Mouse (Mus musculus): Measurements from ENCODE around the gene Ift46. TPM values are rescaled to one million over a fixed set of nuclear protein-coding genes. Genes with fewer than 3 reads are reported as not detected.
"Not testable (repeated sequence)": the region's sequence is repeated elsewhere in the genome, so short reads cannot be mapped to it uniquely, and the experiment has no call there.

Gene Ift46
- polyA plus RNA-seq, 1 experiment from 2014 or later, result 141 TPM

DNA sequence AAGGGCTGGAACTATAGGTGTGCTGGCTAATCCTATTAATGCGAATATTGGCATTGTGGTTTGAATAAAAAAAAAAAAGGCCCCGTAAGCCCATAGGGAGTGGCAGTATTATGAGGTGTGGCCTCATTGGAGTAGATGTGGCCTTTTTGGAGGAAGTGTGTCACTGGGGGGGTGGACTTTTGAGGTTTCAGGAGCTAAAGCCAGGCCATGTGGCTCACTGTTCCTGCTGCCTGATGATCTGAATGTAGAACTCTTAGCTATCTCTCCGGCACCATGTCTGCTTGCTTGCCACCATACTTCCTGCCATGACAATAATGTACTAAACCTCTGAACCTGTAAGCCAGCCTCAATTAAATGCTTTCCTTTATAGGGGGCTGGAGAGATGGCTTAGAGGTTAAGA is 20.4 kb upstream of the Ift46 start:
- WGBS, result 97% methylated on average over 3 of the region's 3 CpGs
- no peaks in the 10 kb centered on the region for H3K4me1 ChIP-seq (replicated peaks; ENCODE audit: control insufficient read depth, insufficient read depth, low read length)
- no peak overlapping the region for H3K4me2 ChIP-seq (replicated peaks)
- peaks cover 98% of the 10 kb centered on the region for H3K36me3 ChIP-seq (replicated peaks; ENCODE audit: control insufficient read depth, insufficient read depth)
- no peak for ATAC-seq (ENCODE audit: low FRiP score)
- H3K4me3 ChIP-seq (replicated peaks; ENCODE audit: low read length), result no peak overlapping the region
- H3K27ac ChIP-seq, result no peak overlapping the region
- DNase-seq (ENCODE audit: low spot score), result no peak
- no peaks in the 10 kb centered on the region for H3K27me3 ChIP-seq (ENCODE audit: control insufficient read depth, insufficient read depth, low read length)
- H3K9me3 ChIP-seq (ENCODE audit: control insufficient read depth, low read length), result no peaks in the 10 kb centered on the region
- no peak overlapping the region for H3K9ac ChIP-seq

GRCm38 (mm10) chr9:44748473-44748872 is 19.2 kb upstream of the Ift46 start:
- Histone ChIP-seq H3K27me3 (ENCODE audit: control insufficient read depth, insufficient read depth, low read length) (no peaks in the 10 kb centered on the region), H3K27ac (no peak overlapping the region), H3K4me1 (replicated peaks; ENCODE audit: control insufficient read depth, insufficient read depth, low read length) (no peaks in the 10 kb centered on the region), H3K9me3 (ENCODE audit: control insufficient read depth, low read length) (no peaks in the 10 kb centered on the region), H3K36me3 (replicated peaks; ENCODE audit: control insufficient read depth, insufficient read depth) (peaks cover 98% of the 10 kb centered on the region), H3K4me2 (replicated peaks) (no peak overlapping the region), H3K4me3 (replicated peaks; ENCODE audit: low read length) (no peak overlapping the region), H3K9ac (no peak overlapping the region)
- no peak for DNase-seq (ENCODE audit: low spot score)
- ATAC-seq (ENCODE audit: low FRiP score), result no peak
- WGBS, result 96% methylated on average over 7 of the region's 7 CpGs

GRCm38 (mm10) chr9:44760873-44761272 is 6.8 kb upstream of the Ift46 start:
- 75% methylated on average over 2 of the region's 2 CpGs for WGBS
- Histone ChIP-seq H3K4me1 (replicated peaks; ENCODE audit: control insufficient read depth, insufficient read depth, low read length) (peaks cover 9% of the 10 kb centered on the region), H3K36me3 (replicated peaks; ENCODE audit: control insufficient read depth, insufficient read depth) (peaks cover 44% of the 10 kb centered on the region), H3K9me3 (ENCODE audit: control insufficient read depth, low read length) (no peaks in the 10 kb centered on the region), H3K9ac (no peak overlapping the region), H3K4me3 (replicated peaks; ENCODE audit: low read length) (no peak overlapping the region), H3K4me2 (replicated peaks) (no peak overlapping the region), H3K27me3 (ENCODE audit: control insufficient read depth, insufficient read depth, low read length) (no peaks in the 10 kb centered on the region), H3K27ac (no peak overlapping the region)
- DNase-seq (ENCODE audit: low spot score) (no peak), ATAC-seq (ENCODE audit: low FRiP score) (no peak)

DNA sequence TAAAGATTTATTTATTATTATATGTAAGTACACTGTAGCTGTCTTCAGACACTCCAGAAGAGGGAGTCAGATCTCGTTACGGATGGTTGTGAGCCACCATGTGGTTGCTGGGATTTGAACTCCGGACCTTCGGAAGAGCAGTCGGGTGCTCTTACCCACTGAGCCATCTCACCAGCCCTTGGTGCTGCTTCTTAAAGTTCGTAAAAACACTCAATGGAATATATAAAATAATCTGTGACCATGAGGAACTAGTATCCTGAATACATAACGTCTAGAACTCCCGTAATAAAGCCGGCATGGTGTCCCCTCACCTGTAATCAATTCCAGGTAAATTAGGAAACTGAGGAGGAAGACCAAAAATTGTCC is 304 bp downstream of the Ift46 start:
- not testable (repeated sequence) for ATAC-seq (ENCODE audit: low FRiP score); H3K36me3 ChIP-seq (replicated peaks; ENCODE audit: control insufficient read depth, insufficient read depth); H3K9me3 ChIP-seq (ENCODE audit: control insufficient read depth, low read length); H3K9ac ChIP-seq; DNase-seq (ENCODE audit: low spot score); H3K27me3 ChIP-seq (ENCODE audit: control insufficient read depth, insufficient read depth, low read length)
- Histone ChIP-seq H3K27ac (peak overlapping the region; percentile 96), H3K4me2 (replicated peaks) (peak overlapping the region; percentile 88), H3K4me1 (replicated peaks; ENCODE audit: control insufficient read depth, insufficient read depth, low read length) (peaks cover 16% of the 10 kb centered on the region), H3K4me3 (replicated peaks; ENCODE audit: low read length) (peak overlapping the region; percentile 100)
- 49% methylated on average over 7 of the region's 9 CpGs for WGBS

DNA sequence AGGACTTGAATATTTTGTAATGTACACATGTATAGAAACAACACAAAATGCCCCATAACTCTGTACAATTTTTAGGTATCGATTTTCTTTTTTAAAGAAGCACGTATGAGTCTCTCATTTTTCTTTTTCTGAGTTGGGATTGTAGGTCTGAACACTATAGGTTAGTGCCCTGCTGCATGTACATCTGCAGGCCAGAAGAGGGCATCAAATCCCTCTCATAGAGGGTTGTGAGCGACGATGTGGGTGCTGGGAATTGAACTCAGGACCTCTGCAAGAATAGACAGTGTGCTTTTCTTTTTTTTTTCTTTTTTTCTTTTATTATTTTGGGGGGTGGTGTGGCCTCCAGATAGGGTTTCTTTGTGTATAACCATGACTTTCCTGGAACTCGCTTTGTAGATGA is 3.7 kb downstream of the Ift46 start:
- no peak overlapping the region for H3K4me2 ChIP-seq (replicated peaks)
- H3K9ac ChIP-seq, result no peak overlapping the region
- H3K9me3 ChIP-seq (ENCODE audit: control insufficient read depth, low read length), result no peaks in the 10 kb centered on the region
- H3K4me1 ChIP-seq (replicated peaks; ENCODE audit: control insufficient read depth, insufficient read depth, low read length), result peaks cover 13% of the 10 kb centered on the region
- H3K27me3 ChIP-seq (ENCODE audit: control insufficient read depth, insufficient read depth, low read length), result no peaks in the 10 kb centered on the region
- H3K36me3 ChIP-seq (replicated peaks; ENCODE audit: control insufficient read depth, insufficient read depth), result peaks cover 18% of the 10 kb centered on the region
- ATAC-seq (ENCODE audit: low FRiP score) (no peak), DNase-seq (ENCODE audit: low spot score) (no peak)
- 93% methylated on average over 5 of the region's 5 CpGs for WGBS
- H3K27ac ChIP-seq, result no peak overlapping the region
- no peak overlapping the region for H3K4me3 ChIP-seq (replicated peaks; ENCODE audit: low read length)

DNA sequence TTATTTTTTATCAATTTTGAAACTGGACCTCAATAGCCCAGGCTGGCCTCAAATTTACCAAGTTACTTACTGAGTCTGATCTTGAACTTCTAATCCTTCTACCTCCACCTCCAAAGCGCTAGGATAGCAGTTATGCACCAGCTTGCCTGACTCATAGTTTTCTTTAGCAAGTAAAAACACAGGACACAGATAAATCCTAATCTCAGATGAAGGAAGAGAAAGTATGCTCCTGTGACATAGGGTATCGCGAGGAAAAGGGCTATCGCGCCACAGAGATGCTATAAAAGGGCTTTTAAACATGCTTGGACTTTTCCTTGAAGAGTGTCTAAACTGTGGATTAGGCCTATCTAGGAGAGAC is 4.7 kb downstream of the Ift46 start:
- 25% methylated on average over 5 of the region's 5 CpGs for WGBS
- no peak for ATAC-seq (ENCODE audit: low FRiP score)
- Histone ChIP-seq H3K4me2 (replicated peaks) (no peak overlapping the region), H3K4me3 (replicated peaks; ENCODE audit: low read length) (peak overlapping the region; percentile 78; the same call in 1 of the 2 replicates), H3K27ac (peak overlapping the region; percentile 47; the same call in 1 of the 2 replicates), H3K9ac (peak overlapping the region; percentile 39; the same call in 1 of the 2 replicates), H3K27me3 (ENCODE audit: control insufficient read depth, insufficient read depth, low read length) (no peaks in the 10 kb centered on the region), H3K4me1 (replicated peaks; ENCODE audit: control insufficient read depth, insufficient read depth, low read length) (peaks cover 8% of the 10 kb centered on the region), H3K9me3 (ENCODE audit: control insufficient read depth, low read length) (no peaks in the 10 kb centered on the region), H3K36me3 (replicated peaks; ENCODE audit: control insufficient read depth, insufficient read depth) (peaks cover 25% of the 10 kb centered on the region)
- DNase-seq (ENCODE audit: low spot score), result no peak

DNA sequence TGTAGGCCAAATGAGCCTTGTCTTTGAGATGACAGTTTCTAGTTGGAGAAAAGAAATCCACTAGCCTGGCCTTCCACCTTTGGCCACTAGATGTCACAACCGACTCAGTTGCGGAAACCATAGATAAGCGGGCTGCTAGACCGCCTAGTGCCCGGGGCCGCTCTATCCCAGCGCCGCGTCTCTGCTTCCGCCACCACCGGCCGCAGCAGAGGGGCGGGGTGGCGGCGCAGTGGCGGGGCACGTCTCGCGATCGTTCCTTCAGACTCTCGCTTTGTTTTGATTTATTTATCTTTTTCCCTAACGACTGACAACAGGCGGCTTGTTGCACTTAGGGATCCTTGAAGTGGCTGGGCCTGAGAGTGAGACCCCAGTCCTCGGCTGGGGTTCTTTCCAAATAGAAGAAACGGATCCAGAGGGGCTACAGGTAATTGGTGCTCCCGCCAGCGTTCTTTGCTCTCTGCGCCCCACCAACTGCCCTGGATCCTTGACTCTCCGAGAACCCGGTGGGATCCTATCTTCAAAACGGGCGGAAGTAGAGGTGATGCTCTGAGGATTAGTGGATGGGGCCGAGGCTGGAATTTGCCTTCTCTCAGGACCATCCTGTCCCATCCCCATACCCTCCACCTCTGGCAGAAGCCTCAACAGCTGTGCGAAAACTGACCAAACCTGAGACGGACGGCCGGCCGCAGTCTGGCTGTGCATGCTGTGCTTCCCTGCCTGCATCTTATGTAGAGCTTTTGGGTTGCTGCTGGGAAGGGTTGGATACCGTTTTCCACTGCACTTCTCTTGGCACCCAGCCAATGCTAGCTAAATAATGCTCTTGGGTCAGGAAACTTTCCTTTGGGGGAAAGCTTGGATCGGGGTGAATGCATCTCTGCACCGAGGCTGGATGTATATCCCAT is 5.3 kb downstream of the Ift46 start:
- Histone ChIP-seq H3K27ac (peak overlapping the region; percentile 90), H3K9ac (peak overlapping the region; percentile 90), H3K4me3 (replicated peaks; ENCODE audit: low read length) (peak overlapping the region; percentile 78), H3K27me3 (ENCODE audit: control insufficient read depth, insufficient read depth, low read length) (no peaks in the 10 kb centered on the region), H3K36me3 (replicated peaks; ENCODE audit: control insufficient read depth, insufficient read depth) (peaks cover 25% of the 10 kb centered on the region), H3K4me1 (replicated peaks; ENCODE audit: control insufficient read depth, insufficient read depth, low read length) (peaks cover 8% of the 10 kb centered on the region), H3K9me3 (ENCODE audit: control insufficient read depth, low read length) (no peaks in the 10 kb centered on the region), H3K4me2 (replicated peaks) (peak overlapping the region; percentile 78)
- under 1% methylated on average over 41 of the region's 41 CpGs for WGBS
- DNase-seq (ENCODE audit: low spot score), result peak; percentile 97
- ATAC-seq (ENCODE audit: low FRiP score), result peak; percentile 98

GRCm38 (mm10) chr9:44792842-44793241 is 25.1 kb downstream of the Ift46 start:
- no peak for DNase-seq (ENCODE audit: low spot score)
- 87% methylated on average over 9 of the region's 9 CpGs for WGBS
- peaks cover 54% of the 10 kb centered on the region for H3K36me3 ChIP-seq (replicated peaks; ENCODE audit: control insufficient read depth, insufficient read depth)

GRCm38 (mm10) chr9:44798298-44798697 is 30.6 kb downstream of the Ift46 start:
- peak overlapping the region; percentile 92 for H3K4me2 ChIP-seq (replicated peaks)
- peaks cover 10% of the 10 kb centered on the region for H3K4me1 ChIP-seq (replicated peaks; ENCODE audit: control insufficient read depth, insufficient read depth, low read length)
- DNase-seq (ENCODE audit: low spot score) (no peak), ATAC-seq (ENCODE audit: low FRiP score) (no peak)
- H3K27me3 ChIP-seq (ENCODE audit: control insufficient read depth, insufficient read depth, low read length), result no peaks in the 10 kb centered on the region
- H3K4me3 ChIP-seq (replicated peaks; ENCODE audit: low read length), result peak overlapping the region; percentile 64
- H3K36me3 ChIP-seq (replicated peaks; ENCODE audit: control insufficient read depth, insufficient read depth), result no peaks in the 10 kb centered on the region
- 49% methylated on average over 7 of the region's 7 CpGs for WGBS
- H3K9ac ChIP-seq, result peak overlapping the region; percentile 66
- H3K9me3 ChIP-seq (ENCODE audit: control insufficient read depth, low read length), result no peaks in the 10 kb centered on the region
- no peak overlapping the region for H3K27ac ChIP-seq

More at GRCm38 (mm10) chr9:44792842-44793241, 25.1 kb downstream of the Ift46 start:
- H3K4me2 ChIP-seq (replicated peaks), result no peak overlapping the region
- no peak for ATAC-seq (ENCODE audit: low FRiP score)
- H3K9ac ChIP-seq, result no peak overlapping the region
- no peaks in the 10 kb centered on the region for H3K9me3 ChIP-seq (ENCODE audit: control insufficient read depth, low read length)
- no peak overlapping the region for H3K4me3 ChIP-seq (replicated peaks; ENCODE audit: low read length)
- no peaks in the 10 kb centered on the region for H3K27me3 ChIP-seq (ENCODE audit: control insufficient read depth, insufficient read depth, low read length)
- no peaks in the 10 kb centered on the region for H3K4me1 ChIP-seq (replicated peaks; ENCODE audit: control insufficient read depth, insufficient read depth, low read length)
- H3K27ac ChIP-seq, result no peak overlapping the region

Measured in hindbrain, embryonic 14.5 days (tissue).